Mouse (Mus musculus): ENCODE results near the gene Larp6. TPM values are rescaled to one million over a fixed set of nuclear protein-coding genes. Genes with fewer than 3 reads are reported as not detected.
A peak's percentile ranks its signal among the peaks of the same experiment; 100 is the strongest.

Gene Larp6
- total and polyA plus RNA-seq, 3 experiments, result not detected

DNA sequence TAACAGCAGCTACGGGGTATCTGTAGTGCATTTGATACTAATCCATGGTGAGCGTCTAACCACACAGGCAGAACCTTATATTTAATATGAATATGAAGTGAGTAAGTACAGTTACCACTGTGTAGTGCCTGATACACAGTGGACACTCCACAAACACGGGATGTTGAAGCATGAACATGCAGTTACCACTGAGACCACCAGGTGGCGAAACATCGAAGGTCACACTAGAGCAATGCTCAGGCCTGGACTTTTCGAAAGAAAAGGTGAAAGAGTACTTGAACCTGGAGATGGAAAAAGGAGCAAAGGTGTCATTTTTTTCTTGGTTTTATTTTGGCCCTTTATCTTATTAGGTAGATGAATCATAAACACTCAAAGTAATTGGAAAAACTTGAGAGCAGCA is 43.5 kb downstream of the Larp6 start:
- no peak overlapping the region for H3K27ac ChIP-seq (ENCODE audit: control insufficient read depth, low read depth, low read length)
- no peaks in the 10 kb centered on the region for H3K36me3 ChIP-seq (ENCODE audit: control insufficient read depth in 1 of 2, insufficient read depth in 2 of 2, low read length in 2 of 2)
- no peaks in the 10 kb centered on the region for H3K79me2 ChIP-seq (ENCODE audit: control insufficient read depth, insufficient read depth, low read length, poor library complexity)
- H3K4me1 ChIP-seq (ENCODE audit: control insufficient read depth in 1 of 2, insufficient read depth in 2 of 2, low read length in 2 of 2), result no peaks in the 10 kb centered on the region
- TF ChIP-seq RAD21 (IDR thresholded peaks at IDR 0.05; ENCODE audit: low read depth, low read length), result peak; percentile 26
- no peak for TF ChIP-seq USF2 (IDR thresholded peaks at IDR 0.05; ENCODE audit: borderline replicate concordance in 1 of 2, insufficient read depth in 1 of 2, low read depth in 1 of 2, low read length in 2 of 2)
- peak; percentile 69 for TF ChIP-seq SMC3 (IDR thresholded peaks at IDR 0.05; ENCODE audit: low read depth, low read length)
- TF ChIP-seq RCOR1 (IDR thresholded peaks at IDR 0.05; ENCODE audit: low read depth, low read length), result no peak
- peak; percentile 59 to 66 (median 64) for TF ChIP-seq CTCF (IDR thresholded peaks at IDR 0.05 in 2 of 3, conservative IDR thresholded peaks at IDR 0.05 in 1 of 3; ENCODE audit: control insufficient read depth in 1 of 3, insufficient read depth in 1 of 3, low read depth in 2 of 3, low read length in 3 of 3, poor library complexity in 1 of 3, severe bottlenecking in 1 of 3)
- no peaks in the 10 kb centered on the region for H3K9me3 ChIP-seq (replicated peaks; ENCODE audit: insufficient read depth, low read length)
- H3K4me3 ChIP-seq (ENCODE audit: control insufficient read depth in 1 of 2, insufficient read depth in 1 of 2, low read depth in 2 of 2, low read length in 2 of 2), result no peak overlapping the region
- peak; percentile 49 for DNase-seq (ENCODE audit: low read depth, low spot score)
- no peak overlapping the region for H3K9ac ChIP-seq (ENCODE audit: control insufficient read depth, low read depth, low read length, poor library complexity, severe bottlenecking)
- H3K27me3 ChIP-seq (ENCODE audit: control insufficient read depth in 1 of 2, insufficient read depth in 2 of 2, low read length in 2 of 2), result no peaks in the 10 kb centered on the region

DNA sequence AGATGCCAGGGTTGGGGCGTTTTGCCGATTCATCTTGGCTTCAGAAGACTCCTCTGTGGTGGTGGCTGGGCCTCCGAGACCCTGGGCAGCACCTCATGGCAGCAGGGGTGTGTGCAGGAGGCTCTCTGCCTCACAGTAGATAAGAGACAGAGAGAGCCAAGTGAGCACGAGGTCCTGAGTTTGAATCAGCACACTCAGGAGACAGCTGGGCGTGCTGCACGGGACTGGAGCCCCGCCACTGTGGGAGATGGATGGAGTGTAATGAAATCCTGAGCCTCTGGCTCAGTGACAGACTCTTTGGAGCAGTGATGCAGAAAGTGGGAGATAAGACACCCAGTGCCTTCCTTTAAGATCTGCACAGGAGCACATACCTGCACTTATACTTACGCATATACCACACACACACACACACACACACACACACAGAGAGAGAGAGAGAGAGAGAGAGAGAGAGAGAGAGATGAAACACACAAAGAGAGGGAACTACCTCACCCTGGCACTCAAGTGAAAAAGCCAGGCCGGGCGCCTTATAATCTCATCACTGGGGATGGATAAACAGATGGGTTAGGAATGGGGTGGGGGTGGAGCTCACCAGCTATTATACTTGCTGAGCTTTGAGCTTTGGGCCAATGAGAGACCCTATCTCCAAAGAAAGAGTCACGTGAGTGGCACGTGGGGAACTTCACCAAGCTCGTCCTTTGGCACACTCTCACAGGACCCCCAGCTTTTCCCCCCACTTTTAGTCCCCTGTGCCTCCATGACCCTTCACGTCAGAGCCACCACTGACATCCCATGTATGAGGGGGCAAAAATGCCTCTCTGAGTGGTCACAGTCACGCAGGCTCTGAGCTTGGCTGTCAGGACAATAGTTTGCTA is 44.3 kb downstream of the Larp6 start:
- Histone ChIP-seq H3K27me3 (ENCODE audit: control insufficient read depth in 1 of 2, insufficient read depth in 2 of 2, low read length in 2 of 2) (no peaks in the 10 kb centered on the region), H3K4me1 (ENCODE audit: control insufficient read depth in 1 of 2, insufficient read depth in 2 of 2, low read length in 2 of 2) (no peaks in the 10 kb centered on the region), H3K36me3 (ENCODE audit: control insufficient read depth in 1 of 2, insufficient read depth in 2 of 2, low read length in 2 of 2) (no peaks in the 10 kb centered on the region), H3K27ac (ENCODE audit: control insufficient read depth, low read depth, low read length) (no peak overlapping the region), H3K79me2 (ENCODE audit: control insufficient read depth, insufficient read depth, low read length, poor library complexity) (no peaks in the 10 kb centered on the region), H3K4me3 (ENCODE audit: control insufficient read depth in 1 of 2, insufficient read depth in 1 of 2, low read depth in 2 of 2, low read length in 2 of 2) (no peak overlapping the region), H3K9ac (ENCODE audit: control insufficient read depth, low read depth, low read length, poor library complexity, severe bottlenecking) (no peak overlapping the region), H3K9me3 (replicated peaks; ENCODE audit: insufficient read depth, low read length) (no peaks in the 10 kb centered on the region)
- TF ChIP-seq ZMIZ1 (IDR thresholded peaks at IDR 0.05; ENCODE audit: low read depth, low read length) (no peak), ETS1 (IDR thresholded peaks at IDR 0.05; ENCODE audit: low read depth, low read length) (no peak), CHD2 (IDR thresholded peaks at IDR 0.05; ENCODE audit: low read length) (no peak)
- no peak for DNase-seq (ENCODE audit: low read depth, low spot score)

GRCm38 (mm10) chr9:60757817-60758216 is 45.0 kb downstream of the Larp6 start:
- H3K27me3 ChIP-seq (ENCODE audit: control insufficient read depth in 1 of 2, insufficient read depth in 2 of 2, low read length in 2 of 2), result no peaks in the 10 kb centered on the region
- no peaks in the 10 kb centered on the region for H3K4me1 ChIP-seq (ENCODE audit: control insufficient read depth in 1 of 2, insufficient read depth in 2 of 2, low read length in 2 of 2)
- no peaks in the 10 kb centered on the region for H3K9me3 ChIP-seq (replicated peaks; ENCODE audit: insufficient read depth, low read length)
- H3K36me3 ChIP-seq (ENCODE audit: control insufficient read depth in 1 of 2, insufficient read depth in 2 of 2, low read length in 2 of 2), result no peaks in the 10 kb centered on the region
- H3K27ac ChIP-seq (ENCODE audit: control insufficient read depth, low read depth, low read length), result no peak overlapping the region
- no peak for DNase-seq (ENCODE audit: low read depth, low spot score)
- no peak overlapping the region for H3K4me3 ChIP-seq (ENCODE audit: control insufficient read depth in 1 of 2, insufficient read depth in 1 of 2, low read depth in 2 of 2, low read length in 2 of 2)
- H3K79me2 ChIP-seq (ENCODE audit: control insufficient read depth, insufficient read depth, low read length, poor library complexity), result no peaks in the 10 kb centered on the region
- no peak overlapping the region for H3K9ac ChIP-seq (ENCODE audit: control insufficient read depth, low read depth, low read length, poor library complexity, severe bottlenecking)
- no peak for TF ChIP-seq RCOR1 (IDR thresholded peaks at IDR 0.05; ENCODE audit: low read depth, low read length)
- no peak for TF ChIP-seq NRF1 (IDR thresholded peaks at IDR 0.05; ENCODE audit: insufficient read depth, low read depth, low read length, poor library complexity, severe bottlenecking)
- TF ChIP-seq MXI1 (IDR thresholded peaks at IDR 0.05; ENCODE audit: low read depth, low read length), result no peak
- TF ChIP-seq ZMIZ1 (IDR thresholded peaks at IDR 0.05; ENCODE audit: low read depth, low read length), result no peak
- TF ChIP-seq USF1 (IDR thresholded peaks at IDR 0.05; ENCODE audit: low read depth, low read length), result no peak
- no peak for TF ChIP-seq MYC (IDR thresholded peaks at IDR 0.05; ENCODE audit: low read depth, low read length)
- TF ChIP-seq POLR2A (IDR thresholded peaks at IDR 0.05; ENCODE audit: control insufficient read depth in 1 of 2, insufficient read depth in 1 of 2, low read depth in 1 of 2, low read length in 2 of 2, poor library complexity in 1 of 2), result no peak
- TF ChIP-seq KAT2A (conservative IDR thresholded peaks at IDR 0.05; ENCODE audit: low read depth, low read length), result no peak
- TF ChIP-seq MAX (IDR thresholded peaks at IDR 0.05; ENCODE audit: low read length), result no peak
- TF ChIP-seq POLR2AphosphoS2 (IDR thresholded peaks at IDR 0.05; ENCODE audit: low read length), result no peak
- no peak for TF ChIP-seq SMC3 (IDR thresholded peaks at IDR 0.05; ENCODE audit: low read depth, low read length)
- TF ChIP-seq SIN3A (IDR thresholded peaks at IDR 0.05; ENCODE audit: low read length), result no peak
- no peak for TF ChIP-seq MYB (IDR thresholded peaks at IDR 0.05; ENCODE audit: low read depth, low read length)
- TF ChIP-seq TBP (IDR thresholded peaks at IDR 0.05; ENCODE audit: low read depth, low read length), result no peak
- TF ChIP-seq RAD21 (IDR thresholded peaks at IDR 0.05; ENCODE audit: low read depth, low read length), result no peak
- TF ChIP-seq ELF1 (IDR thresholded peaks at IDR 0.05; ENCODE audit: low read depth, low read length), result no peak
- no peak for TF ChIP-seq JUND (IDR thresholded peaks at IDR 0.05; ENCODE audit: low read depth, low read length)
- TF ChIP-seq BHLHE40 (IDR thresholded peaks at IDR 0.05; ENCODE audit: borderline replicate concordance, low read depth, low read length), result no peak
